Mouse (Mus musculus) heart, adult 9 months (tissue): Measurements from ENCODE around the gene Phykpl.
"Not testable (repeated sequence)": the region's sequence is repeated elsewhere in the genome, so short reads cannot be mapped to it uniquely, and the experiment has no call there.

ENCODE experiments used
- DNase-seq, 2 experiments: peaks; one replicate each; pipeline ENCODE4 v3.0.0; 2022; ENCODE audit warnings: low spot score in 2 of 2

Phykpl gene

DNA sequence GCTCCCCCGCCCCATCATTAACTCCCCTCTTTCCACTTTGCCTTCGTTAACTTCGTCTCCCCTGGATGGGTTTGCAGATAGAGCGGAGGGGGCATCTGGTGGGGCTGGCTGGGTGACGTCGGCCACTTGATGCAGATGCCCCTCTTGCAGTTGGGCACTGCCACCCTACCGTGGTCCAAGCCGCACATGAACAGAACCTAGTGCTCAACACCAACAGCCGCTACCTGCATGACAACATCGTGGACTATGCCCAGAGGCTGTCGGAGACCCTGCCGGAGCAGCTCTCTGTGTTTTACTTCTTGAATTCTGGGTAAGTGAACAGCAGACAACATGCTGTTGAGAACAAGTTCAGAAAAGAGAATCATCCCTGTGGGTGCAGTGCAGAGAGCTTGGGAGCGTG, 1.9 kb downstream of the Phykpl start:
- DNase-seq = no peak

DNA sequence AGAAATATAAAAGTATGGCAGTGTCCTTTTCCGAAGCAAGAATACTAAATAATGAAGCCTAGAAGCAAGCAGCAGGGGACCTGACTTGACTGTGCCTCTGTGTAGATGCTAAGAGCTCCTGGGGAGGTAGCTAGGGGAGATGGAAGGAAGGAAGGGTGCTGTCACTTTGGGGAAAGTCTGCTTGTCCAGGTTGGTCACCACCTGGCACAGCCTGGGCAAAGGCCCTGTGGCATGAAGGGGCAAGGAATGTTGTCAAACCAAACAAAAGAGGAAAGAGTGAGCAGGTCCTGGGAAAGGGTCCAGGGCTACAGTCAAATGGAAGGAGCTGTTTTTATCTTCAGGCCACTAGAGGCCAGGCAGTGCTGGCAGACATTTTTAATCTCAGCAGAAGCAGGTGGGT, 2.5 kb downstream of the Phykpl start:
- DNase-seq = no peak

DNA sequence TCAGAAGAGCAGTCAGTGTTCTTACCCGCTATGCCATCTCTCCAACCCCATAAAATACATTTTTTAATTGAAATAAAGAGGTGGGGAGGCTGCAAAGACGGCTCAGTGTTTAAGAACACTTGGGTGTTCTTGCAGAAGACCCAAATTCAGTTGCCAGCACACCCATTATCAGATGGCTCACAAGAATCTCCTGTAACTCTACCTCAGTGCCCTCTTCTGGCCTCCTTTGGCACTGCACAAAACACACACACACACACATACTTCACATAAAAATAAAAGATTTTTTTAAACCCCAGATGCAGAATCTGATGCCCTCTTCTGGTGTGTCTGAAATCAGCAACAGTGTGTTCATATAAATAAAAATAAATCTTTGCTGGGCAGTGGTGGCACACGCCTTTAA, 4.3 kb downstream of the Phykpl start:
- no peak for DNase-seq

DNA sequence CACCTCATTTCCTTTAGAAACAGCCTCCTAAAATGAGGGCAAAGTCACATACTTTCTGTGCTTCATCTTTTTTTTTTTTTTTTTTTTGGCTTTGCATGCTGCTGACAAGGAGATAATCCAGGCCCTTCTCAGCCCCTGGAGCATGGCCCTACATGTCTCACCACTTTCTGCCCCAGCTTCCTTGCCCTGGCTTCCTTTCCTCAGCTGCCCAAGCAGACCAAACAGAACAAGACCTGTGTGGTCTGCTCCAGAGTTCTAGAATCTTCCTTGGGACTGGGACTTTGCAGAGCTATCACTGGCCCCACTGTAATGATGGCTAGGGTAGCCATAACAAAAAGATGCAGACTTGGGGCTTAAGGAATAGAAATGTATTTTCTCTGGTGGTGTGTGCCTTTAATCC, 5.4 kb downstream of the Phykpl start:
- no peak for DNase-seq

DNA sequence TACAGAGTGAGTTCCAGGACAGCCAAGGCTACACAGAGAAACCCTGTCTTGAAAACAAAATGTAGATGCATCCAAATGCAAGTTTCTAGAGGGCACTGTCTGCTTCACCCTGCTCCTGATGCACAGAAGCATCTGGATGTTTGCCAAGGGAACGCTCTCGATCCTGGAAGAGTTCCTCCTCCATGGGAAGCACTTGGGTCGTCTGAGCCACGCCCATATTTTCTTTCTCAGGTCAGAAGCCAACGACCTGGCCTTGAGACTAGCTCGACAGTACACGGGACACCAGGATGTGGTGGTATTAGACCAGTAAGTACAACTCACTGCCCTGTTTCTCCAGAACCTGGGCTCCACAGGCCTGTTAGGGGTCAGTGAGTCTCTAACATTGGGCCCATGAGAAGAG, 6.6 kb downstream of the Phykpl start:
- DNase-seq = no peak

DNA sequence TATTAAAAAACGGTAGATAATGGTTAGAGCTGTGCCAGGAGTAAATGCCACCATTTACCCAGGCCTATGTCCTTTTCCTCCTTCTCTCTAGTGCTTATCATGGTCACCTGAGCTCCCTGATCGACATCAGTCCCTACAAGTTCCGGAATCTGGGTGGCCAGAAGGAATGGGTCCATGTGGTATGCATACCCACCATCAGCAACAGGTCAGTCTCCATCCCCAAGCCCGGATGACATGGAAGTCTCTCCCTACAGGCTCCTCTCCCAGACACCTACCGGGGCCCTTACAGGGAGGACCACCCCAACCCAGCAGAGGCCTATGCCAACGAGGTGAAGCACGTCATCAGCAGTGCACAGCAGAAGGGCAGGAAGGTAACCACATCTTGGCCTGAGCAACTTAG, 7.4 kb downstream of the Phykpl start:
- DNase-seq = no peak

DNA sequence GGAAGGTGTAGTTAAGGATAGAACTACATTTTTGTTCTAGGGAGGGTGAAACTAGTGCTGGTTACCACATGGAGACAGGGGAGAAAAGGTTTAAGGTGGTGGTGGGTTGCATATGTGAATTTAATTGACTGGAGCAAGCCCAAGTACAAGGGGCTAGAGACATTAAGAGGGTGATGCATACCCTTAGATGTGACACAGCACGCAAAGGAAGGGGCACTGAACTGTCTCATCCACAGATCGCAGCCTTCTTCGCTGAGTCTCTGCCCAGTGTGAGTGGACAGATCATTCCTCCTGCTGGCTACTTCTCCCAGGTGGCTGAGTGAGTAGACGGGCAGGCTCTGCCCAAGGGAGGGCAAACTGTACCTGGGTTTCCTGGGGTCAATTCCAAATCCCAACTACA, 8.8 kb downstream of the Phykpl start:
- no peak for DNase-seq

DNA sequence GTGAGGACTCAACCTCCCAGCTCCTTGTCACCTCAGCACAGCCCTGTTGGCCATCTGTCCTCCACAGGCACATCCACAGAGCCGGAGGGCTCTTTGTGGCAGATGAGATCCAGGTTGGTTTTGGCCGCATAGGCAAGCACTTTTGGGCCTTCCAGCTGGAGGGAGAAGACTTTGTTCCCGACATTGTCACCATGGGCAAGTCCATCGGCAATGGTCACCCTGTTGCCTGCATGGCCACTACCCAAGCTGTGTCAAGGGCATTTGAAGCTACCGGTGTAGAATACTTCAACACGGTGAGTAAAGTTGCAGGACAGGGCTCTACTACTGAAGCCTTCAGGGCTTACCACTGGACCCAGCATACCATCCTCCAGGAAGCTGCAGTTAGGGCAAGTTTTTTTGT, 9.3 kb downstream of the Phykpl start:
- no peak for DNase-seq

DNA sequence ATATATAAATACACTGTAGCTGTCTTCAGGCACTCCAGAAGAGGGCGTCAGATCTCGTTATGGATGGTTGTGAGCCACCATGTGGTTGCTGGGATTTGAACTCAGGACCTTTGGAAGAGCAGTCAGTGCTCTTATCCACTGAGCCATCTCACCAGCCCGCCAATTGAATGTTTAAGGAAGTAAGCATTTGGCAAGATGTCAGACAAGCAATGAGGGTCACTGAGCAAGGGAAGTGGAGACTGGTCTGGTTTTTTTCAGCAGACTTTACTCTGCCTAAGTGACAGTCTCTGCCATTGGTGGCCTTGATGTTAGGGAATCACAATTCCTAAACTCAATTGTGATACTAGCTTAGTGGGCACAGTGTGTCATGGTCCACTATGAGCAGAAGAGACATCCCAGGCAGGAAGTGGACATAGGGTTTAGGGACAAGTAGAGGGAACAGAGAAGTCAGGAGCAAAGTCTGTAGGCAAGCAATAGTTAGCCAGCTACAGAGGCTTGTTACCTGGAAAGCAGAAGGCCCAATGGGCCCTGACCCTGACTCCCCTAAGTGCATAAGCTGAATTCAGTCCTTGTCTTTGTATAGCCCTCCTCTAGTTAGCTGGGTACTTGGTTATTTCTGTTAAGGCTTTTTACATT, 10.3 kb downstream of the Phykpl start:
- no peak for DNase-seq

DNA sequence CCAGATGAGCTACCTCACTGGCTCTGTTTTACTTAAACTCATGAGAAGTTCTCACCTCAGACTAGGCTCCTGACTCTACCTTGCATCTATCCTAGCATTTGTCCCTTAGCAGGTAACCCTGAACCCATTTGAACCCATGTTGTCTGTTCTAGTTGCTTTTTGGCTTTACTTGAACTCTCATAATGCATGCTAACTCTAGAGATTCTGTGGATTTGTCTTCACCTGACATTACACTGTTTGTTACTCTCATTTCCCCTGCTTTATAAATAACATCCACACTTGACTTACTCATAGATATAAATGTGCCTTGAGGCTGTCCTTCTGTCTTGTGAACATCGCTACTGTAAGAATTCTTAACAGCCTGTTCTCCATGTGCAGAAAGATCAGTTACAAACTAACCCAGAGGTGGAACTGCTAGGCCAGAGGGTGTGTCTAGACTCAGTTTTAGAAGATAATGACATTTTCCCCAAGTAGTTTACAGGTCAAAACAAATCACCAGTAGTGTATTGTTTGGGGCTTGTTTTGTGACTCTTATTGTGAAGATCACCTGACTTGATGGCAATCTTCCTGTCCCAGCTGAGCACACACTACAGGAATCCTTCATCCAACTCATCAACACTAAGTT, 11.0 kb downstream of the Phykpl start:
- DNase-seq = no peak

DNA sequence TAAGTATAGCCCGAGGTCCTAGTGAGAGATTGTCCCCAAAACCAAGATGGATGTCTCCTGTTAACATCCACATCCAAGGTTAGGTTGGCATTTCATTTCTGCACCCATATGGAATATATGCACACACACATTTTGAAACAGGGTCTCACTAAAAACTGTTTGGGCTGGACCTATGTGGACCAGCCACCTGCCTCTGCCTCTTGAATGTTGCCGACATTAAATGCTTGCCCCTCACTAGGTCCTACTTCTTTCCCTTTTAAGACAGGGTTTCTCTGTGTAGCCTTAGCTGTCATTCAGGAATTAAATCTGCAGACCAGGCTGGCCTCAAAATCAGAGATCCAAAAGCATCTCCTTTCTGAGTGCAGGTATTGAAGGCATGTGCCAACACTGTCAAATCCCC, 13.0 kb downstream of the Phykpl start:
- no peak for DNase-seq

DNA sequence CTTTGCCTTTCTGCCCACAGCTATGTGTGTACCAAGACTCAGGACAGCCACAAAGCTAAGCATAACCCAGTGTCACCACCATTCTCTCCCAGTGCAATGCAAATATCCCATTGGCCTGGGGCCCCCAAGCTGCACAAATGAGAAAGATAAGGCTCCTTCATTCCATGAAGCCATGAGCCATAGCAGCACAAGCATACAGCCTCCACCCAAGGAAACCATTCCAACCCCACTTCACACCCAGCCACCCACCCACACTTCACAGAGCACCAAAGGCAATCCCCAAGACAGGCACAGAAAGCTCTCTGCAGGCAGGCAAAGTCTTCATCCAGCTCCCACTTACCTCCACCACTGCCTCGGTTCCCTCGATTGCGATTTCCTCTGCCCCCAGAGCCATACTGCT, 17.7 kb downstream of the Phykpl start:
- DNase-seq = no peak

DNA sequence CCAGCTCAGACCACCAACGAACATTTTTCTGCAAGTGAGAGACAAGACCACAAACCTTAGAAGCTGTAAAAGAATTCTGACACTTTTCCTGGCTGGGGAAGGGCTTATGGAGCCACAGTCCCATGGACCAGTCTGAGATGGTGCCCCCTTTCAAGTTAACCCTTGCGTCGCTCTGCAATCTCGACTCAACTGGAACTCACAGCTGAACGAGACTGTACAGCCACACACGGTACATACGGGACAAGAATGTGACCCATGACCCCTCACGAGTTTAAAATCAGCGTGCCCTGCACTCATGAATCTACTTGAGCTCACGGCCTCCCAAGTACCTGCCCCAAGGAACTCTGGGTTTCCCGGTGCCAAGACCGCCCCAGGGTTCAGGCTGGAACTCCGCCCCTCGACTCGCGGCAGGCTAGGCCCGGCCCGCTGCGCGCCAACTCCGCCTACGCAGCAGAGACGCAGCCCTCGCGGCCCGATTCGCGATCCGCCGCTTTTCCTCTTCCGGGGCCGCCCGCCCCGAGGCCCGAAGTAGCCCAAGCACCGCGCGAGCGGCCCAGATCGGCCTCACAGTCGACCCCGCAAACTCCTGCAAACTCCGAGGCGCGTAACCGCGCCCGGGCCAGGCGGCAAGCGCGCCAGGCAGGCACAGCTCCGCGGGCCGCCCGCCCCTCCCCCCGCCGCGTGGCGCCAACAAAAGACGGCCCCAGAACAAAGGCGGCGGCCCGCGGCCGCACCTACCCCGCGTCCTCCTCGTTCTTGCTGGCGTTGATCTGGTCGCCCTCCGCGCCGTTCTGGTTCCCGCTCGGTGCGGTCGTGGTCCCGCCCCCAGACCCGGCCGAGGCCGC, 21.3 kb downstream of the Phykpl start:
- DNase-seq = peak; percentile 89 to 90

DNA sequence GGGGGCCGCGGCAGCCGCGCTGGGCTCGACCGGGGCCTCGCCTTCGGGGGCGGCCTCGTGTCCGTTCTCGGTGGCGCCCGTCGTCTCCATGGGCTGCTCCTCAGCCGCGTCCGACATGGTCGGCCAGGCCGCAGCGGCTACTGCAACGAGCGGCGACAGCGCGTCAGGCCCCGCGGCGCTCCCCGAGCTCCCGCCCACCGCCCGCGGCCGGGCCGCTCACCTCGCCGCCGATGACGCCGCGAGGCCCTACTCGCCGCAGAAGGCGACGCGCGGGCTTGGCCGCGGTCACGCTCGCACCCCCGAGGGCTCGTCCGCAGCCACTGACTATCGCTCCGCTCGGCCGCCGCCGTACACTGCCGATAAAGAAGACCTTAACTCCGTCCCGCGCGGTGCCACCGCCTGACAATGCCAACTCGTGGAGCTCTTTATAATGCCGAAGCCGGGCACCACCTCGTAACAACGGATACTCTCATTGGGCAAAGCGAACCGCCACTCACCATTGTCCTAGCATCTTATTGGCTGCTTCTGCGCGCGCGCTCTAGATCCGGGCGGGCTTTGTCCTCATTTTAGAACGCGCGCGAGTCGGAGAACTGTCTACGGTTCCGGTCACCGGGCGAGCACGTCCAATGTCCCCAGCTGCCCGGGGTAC, 22.0 kb downstream of the Phykpl start, which contains the start of gene Hnrnpab:
Gene Hnrnpab (minus strand): TSS at position 401 of the 649 bp plus-strand sequence.
- peak; percentile 98 to 99 for DNase-seq

DNA sequence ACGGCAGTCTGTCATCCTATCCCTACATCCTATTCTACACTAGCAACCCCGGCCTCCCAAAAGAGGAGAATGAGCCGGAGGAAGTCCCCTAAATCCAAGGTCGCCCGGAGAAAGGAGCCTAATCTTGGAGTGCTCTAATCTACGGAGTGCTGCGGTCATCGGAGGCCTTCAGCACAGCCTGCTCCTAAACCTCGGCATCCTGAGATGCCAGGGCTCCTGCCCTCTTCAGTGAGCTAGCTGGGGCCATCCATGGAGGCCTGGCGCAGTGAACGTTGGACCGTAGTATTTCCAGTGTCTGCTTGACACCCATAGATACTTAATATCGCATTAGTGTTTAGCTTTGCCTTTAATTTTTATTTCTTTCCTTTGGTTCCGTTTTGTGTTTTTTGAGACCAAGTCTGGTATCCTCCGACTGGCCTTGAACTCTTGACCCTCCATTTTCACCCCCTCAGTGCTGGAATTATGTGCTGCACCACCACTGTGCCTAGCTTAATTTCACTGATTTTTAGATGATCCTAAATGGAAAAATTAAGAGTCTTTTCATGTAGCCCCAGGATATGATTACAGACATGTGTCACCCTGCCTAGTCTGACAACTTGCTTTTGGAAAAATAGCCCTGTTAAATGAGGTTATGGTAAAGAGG, 22.7 kb downstream of the Phykpl start:
- DNase-seq = no peak

DNA sequence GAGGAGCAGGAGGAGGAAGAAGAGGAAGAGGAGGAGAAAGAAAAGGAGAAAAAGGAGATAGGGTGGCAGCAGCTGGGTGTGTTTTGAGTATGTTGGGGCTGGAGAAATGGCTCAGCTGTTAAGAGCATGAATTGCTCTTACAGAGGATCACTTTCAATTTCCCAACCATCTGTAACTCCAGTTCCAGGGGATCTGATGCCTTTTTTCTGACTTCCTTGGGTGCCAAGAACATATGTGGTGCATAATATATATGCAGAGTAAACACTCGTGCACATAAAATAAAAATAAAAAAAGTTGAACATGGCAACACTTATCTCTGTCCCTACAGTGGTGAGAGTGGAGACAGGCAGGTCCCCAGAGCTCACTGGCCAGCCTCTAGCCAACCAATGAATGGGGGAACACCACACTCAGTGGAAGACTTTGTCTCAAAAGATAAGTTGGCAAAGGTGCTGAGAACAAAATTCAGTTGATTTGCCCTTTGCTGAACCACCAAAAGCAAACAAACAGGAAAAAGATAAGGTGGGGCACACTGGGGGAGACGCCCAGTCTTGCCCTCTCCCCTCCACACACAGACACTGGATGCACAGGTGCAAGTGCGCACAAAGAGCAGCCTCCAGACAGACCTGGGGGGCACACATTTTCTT, 24.8 kb downstream of the Phykpl start:
- no peak for DNase-seq

DNA sequence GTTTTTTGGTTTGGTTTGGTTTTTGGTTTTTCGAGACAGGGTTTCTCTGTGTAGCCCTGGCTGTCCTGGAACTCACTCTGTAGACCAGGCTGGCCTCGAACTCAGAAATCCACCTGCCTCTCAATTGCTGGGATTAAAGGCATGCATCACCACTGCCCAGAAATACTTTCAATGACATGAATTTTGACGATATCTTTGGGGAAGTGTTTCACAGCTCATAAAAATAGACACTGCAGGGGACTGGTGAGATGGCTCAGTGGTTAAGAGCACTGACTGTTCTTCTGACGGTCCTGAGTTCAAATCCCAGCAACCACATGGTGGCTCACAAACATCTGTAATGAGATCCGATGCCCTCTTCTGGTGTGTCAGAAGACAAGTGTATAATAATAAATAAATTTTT, 25.4 kb downstream of the Phykpl start:
- DNase-seq = not testable (repeated sequence)

DNA sequence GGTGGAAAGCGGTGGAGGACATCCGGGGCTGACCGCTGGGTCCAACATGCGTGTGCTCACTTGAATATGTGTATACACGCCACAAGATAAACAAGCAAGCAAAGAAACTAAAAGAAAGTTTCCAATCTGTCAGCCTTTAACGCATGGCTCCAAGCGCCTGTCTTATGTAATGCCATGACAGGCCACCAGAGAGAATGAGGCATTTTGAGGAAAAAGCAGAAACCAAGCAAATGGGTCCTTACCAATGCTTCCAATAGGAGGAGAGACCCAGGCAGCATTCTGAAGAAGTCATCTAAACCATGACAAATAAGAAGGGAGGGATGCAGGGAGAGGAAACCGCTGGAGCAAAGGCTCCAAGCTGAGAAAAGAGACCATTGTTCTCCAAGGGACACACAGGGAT, 29.7 kb downstream of the Phykpl start:
- DNase-seq = no peak

DNA sequence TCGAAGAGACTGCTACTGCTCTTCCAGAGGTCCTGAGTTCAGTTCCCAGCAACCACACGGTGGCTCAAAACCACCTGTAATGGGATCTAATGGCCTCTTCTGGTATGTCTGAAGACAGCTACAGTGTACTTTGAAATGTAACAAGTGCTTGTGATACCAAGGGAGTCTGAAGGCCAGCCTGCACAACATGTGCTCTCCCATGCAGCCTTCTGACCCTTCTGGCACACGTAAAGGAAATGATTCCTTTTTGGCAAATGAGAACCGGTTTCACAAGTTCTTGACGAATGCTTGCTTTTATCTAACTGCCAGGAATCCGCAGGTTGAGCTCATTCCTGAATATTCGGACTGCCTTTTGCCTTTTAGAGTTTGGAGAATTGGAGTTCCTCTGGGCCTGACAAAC, 30.6 kb downstream of the Phykpl start:
- DNase-seq = peak in 1 of 2 experiments; percentile 39

DNA sequence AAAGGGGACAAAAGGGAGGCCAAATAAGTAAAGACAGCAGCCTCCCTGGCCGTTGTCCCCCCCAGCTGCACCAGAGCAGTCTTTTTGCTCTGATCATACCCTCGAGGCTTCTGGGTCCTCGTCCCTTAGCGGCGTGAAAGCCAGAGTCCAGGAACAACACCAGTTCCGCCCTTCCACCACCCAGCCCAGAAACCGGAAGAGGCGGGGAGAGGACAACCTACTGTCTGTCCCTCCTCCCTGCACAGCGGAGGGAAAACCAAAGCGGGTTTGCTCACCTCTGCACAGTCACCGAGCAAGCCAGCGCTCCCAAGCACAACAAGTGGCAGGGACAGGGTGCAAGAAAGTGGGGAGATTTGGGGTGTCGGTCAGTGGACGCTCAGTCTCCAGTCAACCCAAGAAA, 31.0 kb downstream of the Phykpl start:
- DNase-seq = peak; percentile 77 to 78

DNA sequence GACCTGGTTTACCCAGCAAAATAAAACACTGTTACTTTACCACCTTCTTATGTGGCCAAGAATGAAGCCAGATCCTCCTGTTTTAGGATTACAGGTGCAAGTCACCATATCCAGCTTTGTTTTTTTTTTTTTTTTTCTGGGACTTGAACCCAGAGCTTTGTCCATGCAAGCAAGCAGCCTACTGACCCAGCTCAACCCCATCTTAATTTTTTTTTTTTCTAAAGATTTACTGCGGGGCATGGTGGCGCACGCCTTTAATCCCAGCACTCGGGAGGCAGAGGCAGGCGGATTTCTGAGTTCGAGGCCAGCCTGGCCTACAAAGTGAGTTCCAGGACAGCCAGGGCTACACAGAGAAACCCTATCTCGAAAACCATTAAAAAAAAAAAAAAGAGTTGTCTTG, 31.6 kb downstream of the Phykpl start:
- DNase-seq = not testable (repeated sequence)
